Mouse (Mus musculus) midbrain, embryonic 13.5 days (tissue): ENCODE results near the gene Etv1. TPM values are rescaled to one million over a fixed set of nuclear protein-coding genes. Genes with fewer than 3 reads are reported as not detected.
A peak's percentile ranks its signal among the peaks of the same experiment; 100 is the strongest.

Experiments used
- ATAC-seq: fragments of 200-750 bp; cut with Nextera tagmentation; 2 replicates; pipeline ENCODE4 v1.8.0; 2017; ENCODE audit warnings: mild to moderate bottlenecking, moderate TSS enrichment, moderate library complexity
- H3K27ac ChIP-seq: fragments of 300-500 bp; sonication (generic); 2 replicates; pipeline ENCODE4 v1.5.1; 2015; ENCODE audit warnings: inconsistent platforms, mild to moderate bottlenecking, moderate library complexity
- H3K27me3 ChIP-seq: fragments of 300-500 bp; sonication (generic); 2 replicates; pipeline ENCODE4 v1.6.1; 2015; ENCODE audit warnings: mild to moderate bottlenecking, inconsistent platforms
- H3K36me3 ChIP-seq: fragments of 300-500 bp; sonication (generic); 2 replicates; pipeline ENCODE4 v1.6.1; 2015; ENCODE audit warnings: mild to moderate bottlenecking, inconsistent platforms
- H3K4me1 ChIP-seq: fragments of 300-500 bp; sonication (generic); replicated peaks from 2 replicates; pipeline ENCODE4 v1.6.1; 2015; ENCODE audit warnings: inconsistent platforms
- H3K4me2 ChIP-seq: fragments of 300-500 bp; sonication (generic); replicated peaks from 2 replicates; pipeline ENCODE4 v1.6.1; 2015; ENCODE audit warnings: moderate library complexity, mild to moderate bottlenecking, inconsistent platforms
- H3K4me3 ChIP-seq: fragments of 300-500 bp; sonication (generic); replicated peaks from 2 replicates; pipeline ENCODE4 v1.5.1; 2015; ENCODE audit warnings: mild to moderate bottlenecking, inconsistent platforms
- H3K9ac ChIP-seq: fragments of 300-500 bp; sonication (generic); replicated peaks from 2 replicates; pipeline ENCODE4 v1.6.1; 2015; ENCODE audit warnings: mild to moderate bottlenecking, inconsistent platforms
- H3K9me3 ChIP-seq: fragments of 300-500 bp; sonication (generic); 2 replicates; pipeline ENCODE4 v1.6.1; 2016; ENCODE audit warnings: mild to moderate bottlenecking, inconsistent platforms
- WGBS: fragments of 180-500 bp; shearing (Covaris S2); methylation state at CpG from one replicate; pipeline ENCODE4 v1.1.7; 2015; 5-methylcytosine and 5-hydroxymethylcytosine counted together
- polyA plus RNA-seq: library from polyadenylated mRNA; unstranded; fragments of >200 nt; fragmentation: Nextera tagmentation; extraction: Ambion mirVana; gene quantifications from 2 replicates; pipeline ENCODE4 v1.2.1, GENCODE M21; 2015

Gene Etv1
- polyA plus RNA-seq = 17.0 and 19.4 TPM in 2 replicates

GRCm38 (mm10) chr12:38779186-38779777 lies at the start of gene Etv1:
Gene Etv1 (plus strand): TSS chr12:38779380.
- WGBS = under 1% methylated on average over 20 of the region's 20 CpGs
- Histone ChIP-seq H3K36me3 (no peaks in the 10 kb centered on the region), H3K4me2 (peak within 1 kb of the TSS; percentile 99), H3K4me1 (peaks cover 13% of the 10 kb centered on the region), H3K27me3 (peaks cover 4% of the 10 kb centered on the region; the same call in 1 of the 2 replicates), H3K9ac (peak within 1 kb of the TSS; percentile 73), H3K9me3 (no peaks in the 10 kb centered on the region), H3K4me3 (peak within 1 kb of the TSS; percentile 62), H3K27ac (peak within 1 kb of the TSS; percentile 87)
- peak; percentile 53 for ATAC-seq

- H3K9ac ChIP-seq = no peak overlapping the region
- no peak for ATAC-seq
- H3K27me3 ChIP-seq = no peaks in the 10 kb centered on the region
- H3K4me1 ChIP-seq = no peaks in the 10 kb centered on the region
- no peak overlapping the region for H3K4me3 ChIP-seq
- no peaks in the 10 kb centered on the region for H3K9me3 ChIP-seq
- 82% methylated on average over 3 of the region's 3 CpGs for WGBS
- H3K36me3 ChIP-seq = no peaks in the 10 kb centered on the region
- no peak overlapping the region for H3K27ac ChIP-seq
- H3K4me2 ChIP-seq = no peak overlapping the region
These were observed 49.5 kb upstream of the Etv1 start for GRCm38 (mm10) chr12:38729661-38730060.

- Histone ChIP-seq H3K9ac (no peak overlapping the region), H3K27me3 (no peaks in the 10 kb centered on the region), H3K36me3 (no peaks in the 10 kb centered on the region), H3K4me3 (no peak overlapping the region), H3K4me1 (no peaks in the 10 kb centered on the region), H3K9me3 (no peaks in the 10 kb centered on the region), H3K27ac (no peak overlapping the region), H3K4me2 (no peak overlapping the region)
- 92% methylated on average over 2 of the region's 2 CpGs for WGBS
- no peak for ATAC-seq
These were observed 48.4 kb upstream of the Etv1 start for GRCm38 (mm10) chr12:38730791-38731190.

GRCm38 (mm10) chr12:38759322-38759721 lies 19.9 kb upstream of the Etv1 start:
- no peak overlapping the region for H3K27ac ChIP-seq
- H3K27me3 ChIP-seq = no peaks in the 10 kb centered on the region
- H3K36me3 ChIP-seq = no peaks in the 10 kb centered on the region
- no peak overlapping the region for H3K4me3 ChIP-seq
- no peaks in the 10 kb centered on the region for H3K4me1 ChIP-seq
- 48% methylated on average over 2 of the region's 2 CpGs for WGBS
- no peak for ATAC-seq
- H3K4me2 ChIP-seq = no peak overlapping the region
- no peaks in the 10 kb centered on the region for H3K9me3 ChIP-seq
- H3K9ac ChIP-seq = no peak overlapping the region

- no peak for ATAC-seq
- WGBS = 78% methylated on average over 7 of the region's 7 CpGs
- Histone ChIP-seq H3K4me2 (peak overlapping the region; percentile 99; the same call in 1 of the 2 replicates), H3K9ac (no peak overlapping the region), H3K27me3 (peaks cover 4% of the 10 kb centered on the region; the same call in 1 of the 2 replicates), H3K36me3 (no peaks in the 10 kb centered on the region), H3K27ac (no peak overlapping the region), H3K4me3 (no peak overlapping the region), H3K4me1 (peaks cover 13% of the 10 kb centered on the region), H3K9me3 (no peaks in the 10 kb centered on the region)
These were observed 1.9 kb upstream of the Etv1 start for GRCm38 (mm10) chr12:38777316-38777715.

- H3K9ac ChIP-seq = no peak overlapping the region
- H3K4me3 ChIP-seq = peak overlapping the region; percentile 62
- H3K4me1 ChIP-seq = peaks cover 13% of the 10 kb centered on the region
- peak overlapping the region; percentile 99 for H3K4me2 ChIP-seq
- no peak overlapping the region for H3K27ac ChIP-seq
- peaks cover 4% of the 10 kb centered on the region; the same call in 1 of the 2 replicates for H3K27me3 ChIP-seq
- no peaks in the 10 kb centered on the region for H3K36me3 ChIP-seq
- WGBS = 9% methylated on average over 6 of the region's 6 CpGs
- H3K9me3 ChIP-seq = no peaks in the 10 kb centered on the region
- no peak for ATAC-seq
These were observed 1.3 kb upstream of the Etv1 start for GRCm38 (mm10) chr12:38777957-38778298.

- H3K9me3 ChIP-seq = no peaks in the 10 kb centered on the region
These were observed 693 bp upstream of the Etv1 start for GRCm38 (mm10) chr12:38778299-38779075.

GRCm38 (mm10) chr12:38780006-38780954 lies 1.1 kb downstream of the Etv1 start:
- under 1% methylated on average over 33 of the region's 33 CpGs for WGBS
- Histone ChIP-seq H3K4me2 (peak overlapping the region; percentile 99), H3K4me1 (peaks cover 13% of the 10 kb centered on the region), H3K9me3 (no peaks in the 10 kb centered on the region), H3K4me3 (peak overlapping the region; percentile 62), H3K36me3 (no peaks in the 10 kb centered on the region), H3K27ac (peak overlapping the region; percentile 87), H3K27me3 (peaks cover 4% of the 10 kb centered on the region; the same call in 1 of the 2 replicates), H3K9ac (peak overlapping the region; percentile 73)
- peak; percentile 57 for ATAC-seq

More at GRCm38 (mm10) chr12:38778299-38779075, 693 bp upstream of the Etv1 start:
- Histone ChIP-seq H3K4me1 (peaks cover 13% of the 10 kb centered on the region), H3K36me3 (no peaks in the 10 kb centered on the region), H3K9ac (peak overlapping the region; percentile 73), H3K27me3 (peaks cover 4% of the 10 kb centered on the region; the same call in 1 of the 2 replicates), H3K4me2 (peak overlapping the region; percentile 99), H3K27ac (peak overlapping the region; percentile 87), H3K4me3 (peak overlapping the region; percentile 62)
- ATAC-seq = peak; percentile 96
- under 1% methylated on average over 36 of the region's 37 CpGs for WGBS

GRCm38 (mm10) chr12:38780955-38781304 lies 1.8 kb downstream of the Etv1 start:
- Histone ChIP-seq H3K4me1 (peaks cover 13% of the 10 kb centered on the region), H3K27me3 (peaks cover 4% of the 10 kb centered on the region; the same call in 1 of the 2 replicates), H3K4me3 (peak overlapping the region; percentile 62), H3K9me3 (no peaks in the 10 kb centered on the region), H3K36me3 (no peaks in the 10 kb centered on the region), H3K4me2 (peak overlapping the region; percentile 99), H3K9ac (peak overlapping the region; percentile 73), H3K27ac (no peak overlapping the region)
- WGBS = 1% methylated on average over 11 of the region's 11 CpGs
- ATAC-seq = no peak

- Histone ChIP-seq H3K27me3 (peaks cover 4% of the 10 kb centered on the region; the same call in 1 of the 2 replicates), H3K27ac (no peak overlapping the region), H3K9me3 (no peaks in the 10 kb centered on the region), H3K4me2 (peak overlapping the region; percentile 99), H3K36me3 (no peaks in the 10 kb centered on the region), H3K9ac (no peak overlapping the region), H3K4me1 (peaks cover 13% of the 10 kb centered on the region), H3K4me3 (peak overlapping the region; percentile 62; the same call in 1 of the 2 replicates)
- 57% methylated on average over 6 of the region's 6 CpGs for WGBS
- ATAC-seq = no peak
These were observed 2.5 kb downstream of the Etv1 start for GRCm38 (mm10) chr12:38781686-38782085.

- H3K27ac ChIP-seq = no peak overlapping the region
- no peak for ATAC-seq
- no peaks in the 10 kb centered on the region for H3K9me3 ChIP-seq
- no peak overlapping the region for H3K4me3 ChIP-seq
- peaks cover 13% of the 10 kb centered on the region for H3K4me1 ChIP-seq
- WGBS = 50% methylated on average over 1 of the region's 1 CpGs
- H3K36me3 ChIP-seq = no peaks in the 10 kb centered on the region
- no peak overlapping the region for H3K9ac ChIP-seq
- H3K4me2 ChIP-seq = peak overlapping the region; percentile 19; the same call in 1 of the 2 replicates
- no peaks in the 10 kb centered on the region for H3K27me3 ChIP-seq
These were observed 4.1 kb downstream of the Etv1 start for GRCm38 (mm10) chr12:38783291-38783690.
